Mouse (Mus musculus) kidney, adult 9 months (tissue): ENCODE measurements around the gene Rph3al.

ENCODE experiments used
- DNase-seq: peaks from one replicate; pipeline ENCODE4 v3.0.0; 2022

Rph3al gene

DNA sequence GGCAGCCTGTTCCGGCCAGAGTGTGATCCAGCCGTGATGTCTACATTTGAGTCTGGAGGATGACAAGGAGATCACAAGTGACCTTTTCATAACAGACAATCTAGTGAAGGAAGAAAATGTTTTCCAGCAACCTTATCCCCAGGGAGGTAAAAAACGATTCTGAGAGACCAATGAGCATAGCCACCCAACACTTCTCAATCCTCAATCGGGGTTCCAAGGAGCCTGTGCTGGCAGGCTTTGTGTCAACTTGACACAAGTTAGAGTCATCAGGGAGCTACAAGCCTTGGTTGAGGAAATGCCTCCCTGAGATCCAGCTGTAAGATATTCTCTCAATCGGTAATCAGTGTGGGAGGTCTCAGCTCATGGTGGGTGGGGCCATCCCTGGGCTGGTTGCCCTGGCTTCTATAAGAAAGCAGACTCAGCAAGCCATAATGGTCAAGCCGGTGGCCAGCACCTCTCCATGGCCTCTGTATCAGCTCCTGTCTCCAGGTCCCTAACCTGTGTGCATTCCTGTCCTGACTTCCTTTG lies at the start of gene Rph3al:
Gene Rph3al (minus strand): TSS at position 51 of the 528 bp plus-strand sequence.
- DNase-seq = peak; percentile 56

DNA sequence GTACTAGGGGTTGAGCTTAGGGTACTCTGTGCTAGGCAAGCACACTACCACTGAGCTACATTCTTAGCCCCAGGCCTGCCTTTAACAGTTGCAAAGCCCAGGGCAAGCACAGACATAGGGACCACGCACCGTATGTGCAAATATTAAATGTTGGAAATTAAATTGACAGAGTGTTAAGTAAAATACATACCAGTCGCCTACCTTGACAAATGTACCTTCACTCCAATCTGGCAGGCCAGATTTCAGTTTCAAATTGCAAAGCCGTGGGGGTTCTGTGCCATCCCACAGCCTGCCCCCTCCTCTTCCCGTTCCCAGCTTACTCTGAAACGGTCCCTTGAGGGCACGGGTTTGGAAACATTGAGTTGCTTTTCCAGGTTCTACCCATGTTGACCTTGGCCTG lies 47.7 kb upstream of the Rph3al start:
- no peak for DNase-seq

DNA sequence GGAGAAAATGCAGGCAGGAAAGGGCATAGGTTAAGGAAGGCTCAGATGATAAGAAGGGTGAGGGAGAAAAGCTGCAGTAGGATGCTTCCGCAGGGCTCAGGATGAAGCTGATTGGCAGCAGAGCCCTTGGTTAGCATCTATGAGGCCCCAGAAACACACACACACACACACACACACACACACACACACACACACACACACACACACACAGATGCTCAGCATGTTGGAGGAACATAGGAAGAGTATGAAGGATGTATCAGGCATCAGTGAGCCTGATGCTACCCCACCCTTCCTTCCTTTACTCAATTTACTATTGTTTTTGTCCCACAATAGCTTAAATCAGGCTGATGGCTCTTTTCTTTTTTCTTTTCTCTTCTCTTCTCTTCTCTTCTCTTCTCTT lies 46.4 kb upstream of the Rph3al start:
- no peak for DNase-seq

DNA sequence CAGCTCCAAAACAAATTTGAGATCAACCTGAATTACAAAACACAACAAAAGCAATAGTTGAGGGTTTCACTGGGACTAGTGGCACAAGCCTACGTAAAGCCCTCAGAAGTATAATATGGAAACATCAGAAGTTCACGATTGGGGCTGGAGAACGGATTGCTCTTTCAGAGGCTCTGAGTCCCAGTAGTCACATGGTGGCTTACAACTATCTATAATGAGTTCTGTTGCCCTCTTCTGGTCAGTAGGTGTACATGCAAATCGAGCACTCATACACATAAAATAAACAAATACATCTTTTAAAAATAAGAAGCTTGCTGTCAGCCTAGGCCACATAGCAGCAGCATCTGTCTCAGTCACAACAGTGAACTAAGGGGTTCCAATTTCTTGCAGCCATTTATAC lies 45.0 kb upstream of the Rph3al start:
- DNase-seq = no peak

DNA sequence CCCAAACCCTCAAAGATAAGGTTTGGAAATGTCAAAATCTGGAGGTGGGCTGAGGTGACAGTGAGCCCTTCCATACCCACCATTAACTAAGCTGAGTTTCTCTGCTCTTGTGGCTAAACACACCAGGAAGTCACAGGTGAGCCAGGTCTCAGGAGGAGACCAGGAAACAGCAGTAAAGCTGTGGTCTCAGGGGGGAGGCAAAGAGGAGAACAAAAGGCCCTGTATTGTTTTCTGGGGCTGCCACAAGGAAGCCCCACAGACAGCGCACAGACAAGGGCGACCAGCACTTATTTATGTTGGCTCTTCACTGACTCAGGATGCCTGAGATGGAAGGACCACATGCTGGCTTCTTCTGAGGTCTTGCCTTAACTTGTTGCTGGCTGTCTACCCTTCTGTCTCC lies 42.2 kb upstream of the Rph3al start:
- DNase-seq = no peak

DNA sequence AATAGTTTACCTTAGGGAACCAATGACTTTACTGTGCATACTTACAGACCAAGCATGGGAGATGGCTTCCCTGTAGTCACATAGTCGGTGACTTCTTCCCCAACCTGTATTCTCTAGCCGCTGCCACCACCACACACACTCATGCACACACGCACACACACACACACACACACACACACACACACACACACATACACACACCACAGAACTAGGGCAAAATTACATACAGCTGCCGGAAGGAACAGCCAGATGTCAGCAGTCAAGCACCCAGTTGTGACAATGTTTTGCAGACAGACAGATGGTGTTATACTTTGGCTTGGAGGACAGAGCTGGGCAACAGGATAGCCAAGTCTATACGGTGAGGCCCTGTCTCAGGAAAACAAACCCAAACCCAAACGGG lies 39.8 kb upstream of the Rph3al start:
- no peak for DNase-seq

DNA sequence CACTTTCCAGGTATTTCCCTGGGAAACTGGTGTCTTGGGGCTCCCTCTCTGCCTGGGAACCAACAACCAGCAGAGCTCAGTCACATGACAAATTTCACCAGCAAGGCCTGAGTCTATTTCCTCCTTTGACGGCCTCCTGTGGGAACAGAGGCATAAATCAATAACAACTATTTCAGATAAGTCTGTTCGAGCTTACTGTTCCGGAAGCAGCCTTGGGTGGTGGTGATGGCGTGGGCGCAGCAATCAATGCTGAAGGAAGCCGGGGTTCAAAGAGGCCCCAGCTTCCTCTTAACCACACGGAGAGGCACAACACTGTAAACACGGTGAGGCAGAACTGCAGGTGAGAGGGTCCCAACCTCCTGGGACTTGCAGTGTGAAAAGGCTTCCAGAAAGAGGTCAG lies 38.5 kb upstream of the Rph3al start:
- peak; percentile 56 for DNase-seq

DNA sequence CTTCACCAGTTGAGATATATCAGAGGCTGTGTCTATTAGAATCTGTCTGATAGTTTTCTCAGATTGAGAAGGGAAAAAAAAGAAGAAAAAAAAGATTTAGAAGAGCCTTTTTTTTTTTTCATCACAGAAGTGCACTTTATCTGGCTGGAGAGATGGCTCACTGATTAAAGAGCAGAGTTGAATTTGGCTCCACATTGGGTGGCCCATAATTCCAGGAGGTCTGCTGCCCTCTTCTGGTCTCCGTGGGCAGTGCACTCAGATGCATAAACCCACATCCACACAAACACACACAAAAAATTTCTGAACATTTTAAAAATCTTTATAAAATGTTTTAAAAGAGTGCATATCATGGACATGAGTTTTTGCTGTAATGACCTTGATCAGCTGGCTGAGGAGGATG lies 35.8 kb upstream of the Rph3al start:
- peak; percentile 24 for DNase-seq

DNA sequence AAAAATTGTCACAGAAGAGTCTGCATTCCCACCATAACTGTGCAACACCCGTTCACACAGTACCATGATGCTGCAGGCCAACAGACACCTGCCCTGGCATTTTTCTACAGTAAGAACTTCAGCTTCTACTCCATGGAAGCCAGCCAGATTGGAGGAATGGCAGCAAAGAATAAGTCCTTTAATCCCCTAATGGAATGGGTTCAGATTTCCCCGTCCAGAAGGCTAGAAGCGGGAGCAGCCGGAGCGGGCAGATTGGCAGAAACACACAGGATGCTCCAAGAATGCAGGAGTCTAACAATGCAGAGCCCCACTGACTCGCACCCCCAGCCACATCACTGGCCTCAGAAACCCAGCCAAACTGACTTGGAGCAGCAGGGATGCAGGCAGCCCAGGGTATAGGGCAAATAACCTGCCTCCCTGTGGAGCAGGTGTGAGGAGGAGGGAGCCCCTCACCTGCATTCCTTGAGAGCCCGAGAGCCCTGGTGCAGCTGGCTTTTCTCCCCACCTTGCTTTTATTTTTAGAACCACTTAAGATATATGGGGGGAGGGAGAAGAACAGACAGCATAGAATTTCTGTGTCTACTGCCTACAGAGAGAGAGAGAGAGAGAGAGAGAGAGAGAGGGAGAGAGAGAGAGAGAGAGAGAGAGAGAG lies 34.8 kb upstream of the Rph3al start:
- DNase-seq = no peak

DNA sequence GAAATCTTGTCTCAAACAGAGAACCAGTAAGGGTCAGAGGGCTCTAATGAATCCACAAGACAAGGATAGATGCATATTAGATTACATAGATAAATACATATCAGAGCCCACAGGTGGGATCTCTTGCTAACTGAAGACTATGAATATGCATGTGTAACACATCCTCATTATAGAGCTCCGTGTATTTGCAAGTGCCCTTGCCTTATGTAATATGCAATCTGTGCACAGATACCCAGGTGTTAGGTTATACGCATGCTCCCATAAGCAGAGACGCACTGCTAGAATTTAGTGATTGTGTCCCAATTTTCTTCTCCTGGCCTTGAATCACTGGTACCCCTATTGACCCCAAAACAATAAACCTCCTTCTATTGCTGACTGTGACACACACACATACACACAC lies 34.0 kb upstream of the Rph3al start:
- DNase-seq = no peak

DNA sequence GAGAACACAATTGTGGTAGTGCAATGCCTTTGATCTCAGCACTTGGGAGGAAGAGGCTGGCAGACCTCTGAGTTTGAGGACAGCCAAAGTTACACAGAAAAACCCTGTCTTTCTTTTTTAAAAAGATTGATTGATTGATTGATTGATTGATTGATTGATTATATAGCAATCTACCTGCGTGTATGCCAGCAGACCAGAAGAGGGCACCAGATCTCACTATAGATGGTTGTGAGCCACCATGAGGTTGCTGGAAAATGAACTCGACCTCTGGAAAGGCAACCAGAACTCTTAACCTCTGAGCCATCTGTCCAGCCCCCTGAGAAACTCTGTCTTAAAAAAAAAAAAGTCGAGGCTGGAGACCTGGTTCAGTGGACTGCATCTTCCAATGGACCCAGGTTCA lies 32.4 kb upstream of the Rph3al start:
- no peak for DNase-seq

DNA sequence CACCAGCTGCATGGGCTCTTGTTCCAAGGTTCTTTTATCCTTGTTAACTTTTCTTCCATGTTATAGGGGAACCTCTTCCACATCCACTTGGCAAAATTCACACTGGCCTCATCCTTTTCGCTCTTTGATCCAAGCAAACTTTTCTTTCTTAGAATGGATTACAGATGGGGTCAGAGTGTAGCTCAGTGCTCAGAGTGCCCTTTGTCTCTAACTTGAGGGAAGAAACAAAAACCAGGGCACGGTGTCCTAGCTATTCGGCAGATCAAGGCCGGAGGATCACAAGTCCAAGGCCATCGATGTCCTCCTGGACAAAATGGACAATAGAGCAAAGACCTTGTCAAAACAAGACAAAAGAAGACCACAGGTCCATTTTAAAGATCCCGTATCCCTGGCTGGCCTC lies 30.5 kb upstream of the Rph3al start:
- peak; percentile 58 for DNase-seq

DNA sequence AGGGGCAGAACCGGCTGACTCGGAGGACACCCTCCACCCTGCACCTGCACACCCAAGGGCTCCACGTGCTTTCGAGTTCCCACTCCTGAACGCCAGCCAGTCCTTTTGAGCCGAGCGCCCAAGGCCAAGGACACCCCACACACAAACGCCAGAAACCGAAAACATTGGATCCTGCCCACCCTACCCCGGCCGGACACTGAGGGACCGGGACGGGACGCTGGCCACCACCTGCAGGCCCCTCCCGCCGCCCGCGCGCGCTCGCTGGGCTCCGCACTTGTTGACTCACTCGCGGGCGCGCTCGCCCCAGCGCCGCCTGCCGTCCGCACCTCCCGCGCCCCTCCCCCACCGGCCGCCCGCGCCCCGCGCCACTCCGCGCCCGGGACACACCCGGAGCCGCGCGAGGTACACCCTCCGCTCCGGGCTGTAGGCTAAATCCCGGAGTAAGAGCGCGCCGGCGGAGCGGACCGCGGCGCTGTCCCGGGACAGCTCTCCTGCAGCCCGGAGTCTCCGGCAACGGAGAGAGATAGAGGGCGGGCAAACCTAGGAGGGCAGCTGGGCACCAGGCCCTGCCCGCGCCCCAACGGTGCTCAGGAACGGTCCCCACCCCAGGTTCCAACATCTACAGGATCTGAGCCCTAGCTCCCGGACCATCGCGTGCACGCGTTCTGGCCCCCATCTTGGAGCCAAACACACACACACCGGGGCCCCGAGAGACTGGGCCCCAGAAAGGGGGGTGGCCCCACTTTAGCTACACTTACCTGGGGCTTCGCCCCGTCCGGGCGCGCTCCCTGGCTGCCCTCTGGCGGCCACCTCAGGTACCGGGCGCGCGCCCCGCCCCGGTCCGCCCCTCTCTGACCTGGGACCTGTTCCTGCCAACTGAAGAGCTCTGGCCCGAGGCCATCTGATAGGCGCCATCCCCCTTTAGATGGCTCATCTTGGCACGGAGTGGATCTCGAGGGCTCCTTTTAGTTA lies 28.5 kb upstream of the Rph3al start:
- peak; percentile 91 for DNase-seq

DNA sequence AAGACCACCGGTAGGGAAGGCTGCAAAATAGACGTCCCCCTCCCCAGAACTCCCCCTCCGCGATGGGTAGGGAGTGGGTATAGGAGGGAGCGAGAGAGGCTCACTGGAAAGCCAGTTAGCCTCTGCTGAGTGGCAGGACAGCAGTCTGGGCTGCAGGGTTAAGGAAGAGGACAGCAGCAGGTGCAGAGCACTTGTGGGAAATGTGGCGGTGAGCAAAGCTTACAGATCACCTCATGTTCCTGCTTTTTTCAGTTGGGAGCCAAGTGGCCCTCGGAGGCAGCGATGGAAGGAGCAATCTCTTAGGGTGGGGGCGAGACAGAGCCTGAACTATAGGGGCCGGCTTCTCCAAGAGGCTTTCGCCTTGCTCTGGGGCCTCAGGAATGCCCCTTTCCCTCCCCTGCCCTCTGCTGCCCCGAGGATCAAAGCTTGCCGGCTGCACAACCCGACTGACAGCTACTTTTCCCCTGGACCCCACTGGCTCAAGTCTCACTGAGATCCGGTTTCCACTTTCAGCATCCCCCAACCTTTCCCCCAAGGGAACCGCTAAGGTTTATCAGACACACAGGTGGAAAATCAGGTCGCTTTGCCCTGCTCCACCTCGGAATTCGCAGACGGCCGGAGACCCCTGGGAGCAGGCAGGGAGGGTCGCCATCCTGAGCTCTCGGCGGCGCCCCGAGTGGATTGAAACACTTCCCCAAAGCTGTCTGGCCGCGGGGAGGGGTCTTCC lies 27.6 kb upstream of the Rph3al start:
- DNase-seq = no peak

DNA sequence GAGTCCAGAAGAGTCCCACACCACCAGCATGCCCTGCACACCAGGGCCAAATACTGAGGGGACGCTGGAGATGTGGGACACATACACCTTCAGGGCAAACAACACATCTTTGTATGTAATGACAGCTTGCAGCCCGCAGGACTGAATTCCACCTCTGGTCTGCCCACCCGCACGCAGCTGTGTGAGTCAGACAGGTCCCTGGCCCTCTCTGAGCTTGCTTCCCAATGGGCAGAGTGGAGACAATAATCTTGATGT lies 26.2 kb upstream of the Rph3al start:
- DNase-seq = no peak

DNA sequence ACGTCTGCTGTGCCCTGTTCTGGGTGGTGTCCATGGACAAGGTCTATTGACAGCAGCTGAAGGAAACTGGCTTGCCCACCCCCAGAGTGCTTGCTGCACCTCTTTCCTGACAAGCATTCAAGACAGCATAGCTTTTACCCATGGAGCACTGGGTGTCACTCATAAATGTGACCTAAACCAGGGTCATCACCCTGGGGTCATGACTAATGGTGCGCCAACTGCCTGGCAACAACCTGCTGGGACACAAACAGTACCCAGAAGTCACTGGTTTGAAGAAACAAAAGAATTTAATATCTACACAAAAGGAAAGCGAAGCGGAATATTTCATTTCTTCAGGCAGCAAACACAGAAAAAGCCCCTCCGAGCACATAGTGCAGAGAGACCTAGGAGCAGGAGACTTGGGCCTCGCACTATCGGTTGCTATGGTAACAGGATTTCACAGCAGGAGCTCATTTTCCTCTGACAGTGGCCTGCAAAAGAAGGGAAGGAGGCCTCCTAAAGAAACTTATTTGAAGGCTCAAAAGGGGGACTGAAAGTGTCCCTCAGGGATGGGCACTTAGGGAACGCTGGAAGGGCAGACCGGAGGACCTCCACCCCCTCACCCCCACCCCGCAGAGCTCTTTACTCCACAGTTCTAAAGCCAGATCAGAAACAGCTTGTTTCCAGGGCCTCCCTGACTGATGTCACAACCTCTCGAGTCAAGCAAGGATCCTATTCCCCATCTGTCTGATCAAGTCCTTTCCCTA lies 25.7 kb upstream of the Rph3al start:
- DNase-seq = no peak

DNA sequence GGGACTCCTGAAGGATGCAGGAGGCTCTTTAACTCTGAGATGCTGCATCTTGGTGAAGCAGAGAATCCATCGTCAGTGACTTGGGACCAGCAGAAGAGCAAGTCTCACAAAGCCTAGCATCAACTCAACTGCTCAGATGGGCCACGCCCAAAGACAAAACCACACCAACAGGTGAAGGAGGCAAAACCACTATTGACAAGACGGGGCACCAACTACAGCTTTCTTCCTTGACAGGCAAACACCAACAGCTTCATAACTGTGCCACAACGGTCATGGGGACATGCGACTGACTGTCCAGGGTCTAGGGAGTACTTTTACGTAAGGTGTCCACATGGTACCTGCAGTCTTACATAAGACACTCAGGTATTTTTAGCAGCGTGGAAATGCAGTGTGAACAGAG lies 23.6 kb upstream of the Rph3al start:
- no peak for DNase-seq

DNA sequence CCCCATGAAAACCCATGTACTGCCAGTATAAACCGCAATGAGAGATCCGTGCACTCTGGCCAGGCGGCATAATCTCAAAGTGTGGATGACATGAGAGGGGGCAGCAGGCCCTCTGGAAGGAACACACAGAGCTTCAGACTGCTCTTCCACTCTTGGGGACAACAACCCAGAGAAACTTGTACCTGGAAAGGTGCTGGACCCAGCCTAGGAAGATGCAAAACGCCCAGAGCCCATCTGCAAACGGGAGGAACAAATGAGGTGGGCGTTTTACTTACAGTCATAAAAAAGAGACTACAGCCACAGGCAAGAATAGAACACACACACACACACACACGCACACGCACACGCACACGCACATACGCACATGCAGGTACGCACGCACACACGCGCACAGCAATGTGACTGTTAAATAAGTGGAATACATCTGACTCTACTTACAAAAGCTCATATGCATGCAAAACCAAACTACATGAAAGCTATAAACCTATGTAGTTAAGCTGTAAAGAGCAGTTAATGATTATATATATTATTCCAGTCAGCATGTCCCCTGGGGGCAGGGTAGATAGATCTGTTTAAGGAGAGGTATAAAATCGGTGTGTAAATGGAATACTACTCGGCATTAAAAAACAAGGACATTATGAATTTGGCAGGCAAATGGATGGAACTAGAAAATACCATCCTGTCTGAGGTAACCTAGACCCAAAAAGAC lies 19.0 kb upstream of the Rph3al start:
- no peak for DNase-seq

DNA sequence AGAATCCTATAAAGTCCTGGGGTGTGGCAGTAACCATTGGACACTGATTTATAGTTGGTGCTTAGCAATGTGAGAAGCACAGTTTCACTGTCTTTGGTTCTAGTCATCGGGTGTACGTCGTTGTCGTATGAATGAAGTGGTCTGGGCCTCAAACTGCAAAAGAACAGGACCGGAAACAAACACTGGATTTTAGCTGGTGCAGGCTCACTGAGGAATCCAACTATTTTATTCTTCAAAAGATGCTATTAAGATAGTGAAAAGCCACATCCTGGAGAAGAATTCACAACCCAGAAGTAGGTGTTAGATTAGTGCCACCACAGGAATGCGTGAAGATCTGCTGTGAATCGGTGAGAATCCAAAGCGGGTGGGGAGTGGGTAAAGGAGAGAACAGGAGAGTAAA lies 18.4 kb upstream of the Rph3al start:
- DNase-seq = no peak

DNA sequence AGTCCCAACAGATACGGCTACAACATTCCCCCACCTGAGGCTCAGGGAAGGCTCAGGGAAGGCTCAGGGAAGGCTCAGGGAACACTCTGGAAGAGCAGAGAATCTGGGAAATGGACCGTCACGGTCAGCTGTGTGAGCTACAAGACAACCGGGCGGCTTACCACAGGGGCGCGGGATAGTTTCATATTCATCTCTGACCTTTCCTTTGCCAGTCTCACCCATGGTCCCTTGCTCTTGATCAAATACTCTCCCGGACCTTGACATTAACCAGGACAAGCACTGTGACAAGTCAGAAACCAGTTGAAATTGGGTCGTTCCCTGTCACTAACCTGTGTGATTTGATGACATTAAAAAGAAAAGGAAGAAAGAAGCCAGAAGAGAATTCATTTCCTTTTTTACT lies 16.7 kb upstream of the Rph3al start:
- no peak for DNase-seq

DNA sequence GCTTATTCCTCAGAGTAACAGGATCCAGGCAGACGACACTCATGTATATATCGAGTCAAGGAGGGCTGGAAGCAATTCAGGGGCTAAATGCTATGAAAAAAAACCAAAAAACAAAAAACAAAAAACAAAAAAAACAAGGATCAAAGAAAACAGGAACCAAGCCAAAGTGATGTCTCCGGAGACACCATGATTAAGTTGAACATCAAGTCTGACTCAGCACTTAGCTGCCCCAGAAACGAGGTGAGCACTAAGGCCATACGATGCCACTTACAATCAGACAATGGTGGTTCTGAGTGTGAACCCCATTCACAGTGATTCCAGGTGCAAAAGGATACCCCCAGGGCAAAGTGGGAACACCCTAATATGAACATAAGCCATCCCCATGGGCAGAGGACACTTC lies 13.7 kb upstream of the Rph3al start:
- DNase-seq = no peak

DNA sequence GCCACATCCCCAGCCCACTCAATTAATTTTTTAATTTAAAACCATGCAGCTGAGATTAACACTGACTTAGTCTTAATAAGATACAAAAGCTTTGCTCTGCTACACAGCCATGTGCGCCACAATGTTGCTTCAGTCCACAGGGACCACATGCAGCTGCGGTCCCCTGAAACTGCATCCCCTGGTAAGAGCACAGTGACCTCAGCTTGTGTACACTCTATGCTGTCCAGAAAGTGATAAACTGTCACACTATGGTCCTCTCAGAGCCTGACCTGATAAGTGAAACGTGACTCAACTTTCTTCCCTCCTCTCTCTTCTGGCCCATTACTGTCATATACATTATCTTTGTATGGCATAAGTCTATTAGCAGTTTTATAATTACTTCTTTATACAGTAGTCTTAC lies 12.2 kb upstream of the Rph3al start:
- no peak for DNase-seq
